Mouse (Mus musculus) stomach, embryonic 16.5 days (tissue): ENCODE results near the gene Cntn3. TPM values are rescaled to one million over a fixed set of nuclear protein-coding genes. Genes with fewer than 3 reads are reported as not detected.
A peak's percentile ranks its signal among the peaks of the same experiment; 100 is the strongest.

Experiments used
- ATAC-seq: fragments of 200-750 bp; cut with Nextera tagmentation; 2 replicates; pipeline ENCODE4 v1.8.0; 2017; ENCODE audit warnings: moderate number of reproducible peaks, moderate TSS enrichment; ENCODE audit not compliant: insufficient read depth, low FRiP score
- H3K27ac ChIP-seq: fragments of 300-500 bp; sonication (generic); 2 replicates; pipeline ENCODE4 v1.5.1; 2014; ENCODE audit warnings: low read length
- H3K27me3 ChIP-seq: fragments of 300-500 bp; sonication (generic); 2 replicates; pipeline ENCODE4 v1.6.1; 2014; ENCODE audit warnings: low read length, control low read depth, mixed read lengths; ENCODE audit not compliant: control insufficient read depth, insufficient read depth
- H3K36me3 ChIP-seq: fragments of 300-500 bp; sonication (generic); 2 replicates; pipeline ENCODE4 v1.6.1; 2014; ENCODE audit warnings: low read length; ENCODE audit not compliant: control insufficient read depth, insufficient read depth
- H3K4me1 ChIP-seq: fragments of 300-500 bp; sonication (generic); 2 replicates; pipeline ENCODE4 v1.6.1; 2014; ENCODE audit warnings: low read length, control low read depth, mixed read lengths; ENCODE audit not compliant: control insufficient read depth, insufficient read depth
- H3K4me2 ChIP-seq: fragments of 300-500 bp; sonication (generic); 2 replicates; pipeline ENCODE4 v1.6.1; 2014; ENCODE audit warnings: low read depth, low read length, mixed read lengths
- H3K4me3 ChIP-seq: fragments of 300-500 bp; sonication (generic); replicated peaks from 2 replicates; pipeline ENCODE4 v1.5.1; 2014; ENCODE audit warnings: mild to moderate bottlenecking, low read length
- H3K9ac ChIP-seq: fragments of 300-500 bp; sonication (generic); 2 replicates; pipeline ENCODE4 v1.6.1; 2014; ENCODE audit warnings: low read length
- H3K9me3 ChIP-seq: fragments of 300-500 bp; sonication (generic); replicated peaks from 2 replicates; pipeline ENCODE4 v1.6.1; 2016; ENCODE audit warnings: low read length, control low read depth; ENCODE audit not compliant: control insufficient read depth
- WGBS: fragments of 180-500 bp; shearing (Covaris S2); extraction: QIAGEN DNeasy Blood & Tissue Kit; methylation state at CpG from one replicate; pipeline ENCODE4 v1.1.7; 2014; 5-methylcytosine and 5-hydroxymethylcytosine counted together
- polyA plus RNA-seq: library from polyadenylated mRNA; unstranded; fragments of >200 nt; fragmentation: Nextera tagmentation; extraction: Ambion mirVana; gene quantifications from 2 replicates; pipeline ENCODE4 v1.2.1, GENCODE M21; 2015

Cntn3 gene
- polyA plus RNA-seq, 1 experiment from 2014 or later = 2.4 TPM

DNA sequence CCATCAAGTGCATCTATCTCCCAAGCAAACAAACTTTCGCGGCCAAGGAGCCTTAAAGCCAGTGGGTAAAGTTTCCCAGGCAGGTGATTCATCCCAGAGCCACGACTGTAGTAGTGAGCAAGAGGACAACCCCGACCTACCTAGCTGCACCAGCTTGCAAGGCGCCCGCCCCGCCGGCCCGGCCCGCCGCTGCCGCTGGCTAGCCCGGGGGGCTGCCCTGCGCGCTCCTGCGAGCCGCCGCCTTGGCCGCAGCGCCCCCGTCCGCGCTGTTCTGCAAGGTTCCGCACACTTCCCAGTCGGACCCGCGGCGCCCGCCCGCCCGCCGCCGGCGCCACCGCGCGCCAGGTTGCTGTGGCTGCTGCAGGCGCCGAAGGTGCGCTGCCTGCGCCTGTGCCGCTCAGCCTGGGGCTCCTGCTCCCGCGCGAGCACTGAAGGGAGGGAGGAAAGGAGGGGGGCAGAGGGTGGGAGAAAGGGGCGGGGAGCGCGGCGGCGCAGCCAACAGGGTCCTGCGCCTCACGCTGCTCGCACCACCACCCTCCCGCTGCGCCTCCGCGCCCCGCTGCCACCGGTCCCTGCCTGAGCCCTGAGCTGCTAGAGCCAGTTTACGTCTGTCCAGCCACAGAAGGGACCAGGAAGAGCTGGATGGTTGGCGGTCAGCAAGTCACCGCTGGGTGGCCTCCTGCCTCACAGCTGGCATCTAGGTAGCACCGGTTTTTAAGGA, 8.7 kb downstream of the Cntn3 start:
- no peaks in the 10 kb centered on the region for H3K27me3 ChIP-seq
- H3K4me3 ChIP-seq = peak overlapping the region; percentile 60
- H3K36me3 ChIP-seq = no peaks in the 10 kb centered on the region
- H3K9me3 ChIP-seq = no peaks in the 10 kb centered on the region
- no peak overlapping the region for H3K27ac ChIP-seq
- peak overlapping the region; percentile 85 for H3K4me2 ChIP-seq
- no peaks in the 10 kb centered on the region for H3K4me1 ChIP-seq
- under 1% methylated on average over 58 of the region's 63 CpGs for WGBS
- peak overlapping the region; percentile 67 for H3K9ac ChIP-seq
- ATAC-seq = peak; percentile 98

DNA sequence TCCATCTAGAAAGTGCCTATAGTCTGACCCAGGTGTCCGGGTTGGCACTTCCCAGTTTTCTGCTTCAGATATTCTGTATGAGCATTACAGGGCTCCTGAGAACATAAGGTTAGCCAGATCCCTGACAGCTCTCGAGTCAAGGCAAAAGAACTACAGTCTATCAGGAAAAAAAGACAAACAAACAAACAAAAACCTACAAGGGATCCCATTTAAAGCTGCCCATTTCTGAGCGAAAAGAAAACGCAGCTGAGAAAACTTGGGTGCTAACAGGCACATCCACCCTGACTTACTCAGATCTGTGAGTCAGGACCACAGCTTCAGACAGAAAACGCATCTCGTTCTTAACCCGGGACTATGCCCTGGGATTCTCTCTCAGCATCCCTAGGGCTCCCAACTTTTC, 9.5 kb downstream of the Cntn3 start:
- Histone ChIP-seq H3K9me3 (no peaks in the 10 kb centered on the region), H3K4me3 (peak overlapping the region; percentile 60), H3K27ac (no peak overlapping the region), H3K9ac (no peak overlapping the region; the same call in none of the 2 replicates), H3K36me3 (no peaks in the 10 kb centered on the region), H3K4me2 (peak overlapping the region; percentile 85), H3K4me1 (no peaks in the 10 kb centered on the region), H3K27me3 (no peaks in the 10 kb centered on the region)
- no peak for ATAC-seq
- WGBS = 4% methylated on average over 7 of the region's 7 CpGs

DNA sequence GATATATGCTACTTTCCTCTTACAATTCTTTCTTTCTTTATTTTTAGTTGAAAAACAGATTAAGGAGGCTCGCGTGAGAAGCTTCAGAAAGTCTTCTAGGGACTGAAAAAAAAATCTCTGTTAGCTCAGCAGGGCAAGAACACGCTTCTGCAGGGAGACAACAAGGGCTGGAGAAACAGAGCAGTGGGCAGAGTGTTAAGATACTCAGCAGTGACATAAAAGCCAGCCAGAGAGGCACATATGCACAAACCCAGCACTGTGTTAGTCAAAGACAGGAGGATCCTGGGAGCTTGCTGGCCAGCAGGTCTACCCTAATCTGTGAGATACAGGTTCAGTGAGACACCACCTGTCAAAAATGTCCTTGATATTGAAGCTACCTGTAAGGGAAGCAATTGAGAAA, 15.4 kb downstream of the Cntn3 start:
- no peaks in the 10 kb centered on the region for H3K27me3 ChIP-seq
- no peak overlapping the region for H3K9ac ChIP-seq
- H3K36me3 ChIP-seq = no peaks in the 10 kb centered on the region
- H3K4me1 ChIP-seq = no peaks in the 10 kb centered on the region
- no peaks in the 10 kb centered on the region for H3K9me3 ChIP-seq
- no peak overlapping the region for H3K4me3 ChIP-seq
- ATAC-seq = no peak
- WGBS = 73% methylated on average over 3 of the region's 3 CpGs
- H3K4me2 ChIP-seq = no peak overlapping the region
- no peak overlapping the region for H3K27ac ChIP-seq

DNA sequence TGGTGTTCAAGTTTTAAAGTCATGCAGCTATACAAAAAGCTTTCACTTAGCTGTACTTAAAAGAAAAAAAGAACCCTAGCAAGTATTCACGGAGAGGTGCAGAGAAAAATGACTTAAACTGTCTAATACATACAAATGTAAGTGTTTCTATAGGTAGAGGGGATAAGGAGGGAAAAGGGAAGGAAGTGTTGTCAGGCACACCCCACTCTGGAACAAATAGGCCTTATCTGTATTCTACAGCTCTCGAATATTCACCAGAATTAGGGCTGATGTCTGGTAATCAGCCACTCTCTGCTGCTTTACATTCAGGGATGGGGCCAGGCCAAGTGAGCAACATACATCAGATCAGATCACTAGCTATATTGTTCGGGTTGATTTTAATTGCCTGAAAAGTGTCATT, 16.4 kb downstream of the Cntn3 start:
- Histone ChIP-seq H3K9me3 (no peaks in the 10 kb centered on the region), H3K9ac (no peak overlapping the region), H3K27ac (no peak overlapping the region), H3K4me3 (no peak overlapping the region), H3K27me3 (no peaks in the 10 kb centered on the region), H3K36me3 (no peaks in the 10 kb centered on the region), H3K4me1 (no peaks in the 10 kb centered on the region), H3K4me2 (no peak overlapping the region)
- ATAC-seq = no peak
- 48% methylated on average over 3 of the region's 3 CpGs for WGBS

DNA sequence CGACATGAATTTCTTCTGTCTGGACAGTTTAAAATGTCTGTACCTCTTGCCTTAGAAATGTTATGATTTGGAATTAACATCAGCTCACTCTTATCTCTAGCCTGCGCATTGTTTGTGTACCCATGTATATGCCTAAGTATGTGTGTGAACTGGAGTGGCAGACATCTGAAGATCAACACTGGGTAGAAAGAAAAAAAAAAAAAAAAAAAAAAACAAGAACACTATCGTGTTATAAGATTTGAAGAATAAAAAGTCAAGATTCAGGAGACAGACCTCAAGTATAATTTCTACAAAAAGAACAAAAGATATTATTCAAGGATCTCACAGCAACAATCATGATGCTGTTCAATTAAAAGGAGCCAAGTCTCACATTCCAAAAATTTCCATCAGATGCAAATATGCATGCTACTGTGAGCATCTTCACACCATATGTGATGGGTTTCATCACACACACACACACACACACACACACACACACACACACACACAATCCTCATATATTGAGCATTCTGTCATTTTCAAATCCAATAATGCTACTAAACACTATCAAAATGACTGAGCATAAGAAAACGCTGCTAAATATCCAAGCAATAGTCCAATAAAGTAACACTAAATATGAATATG, 17.0 kb downstream of the Cntn3 start:
- WGBS = 73% methylated on average over 4 of the region's 4 CpGs
- H3K36me3 ChIP-seq = no peaks in the 10 kb centered on the region

DNA sequence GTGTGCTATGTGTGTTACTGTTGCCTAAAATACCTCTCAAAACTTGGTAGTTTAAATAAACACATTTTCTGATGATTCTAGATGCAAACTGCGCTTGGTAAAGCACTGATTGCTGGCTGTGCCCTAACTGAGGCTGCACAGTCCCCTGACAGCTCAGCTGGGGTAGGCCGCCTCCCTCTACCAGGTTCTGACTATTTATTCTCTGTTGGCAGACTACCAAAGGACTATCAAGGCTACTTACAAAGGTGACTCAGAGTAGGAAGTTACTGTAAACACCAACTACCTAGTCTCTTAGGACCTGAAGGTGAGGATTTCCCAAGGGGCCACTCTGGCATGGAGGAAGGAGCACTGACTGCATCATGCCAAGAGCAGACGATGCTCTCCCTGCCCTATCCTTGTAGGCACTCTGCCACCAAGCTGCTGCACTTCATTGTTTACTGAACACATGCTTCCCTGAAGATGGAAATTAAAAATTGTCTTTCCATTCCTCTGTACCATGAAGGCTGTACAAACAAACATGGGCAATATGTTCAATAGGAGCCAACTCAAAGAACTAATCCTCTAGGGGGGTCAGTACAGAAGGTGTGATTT, 17.7 kb downstream of the Cntn3 start:
- Histone ChIP-seq H3K27ac (no peak overlapping the region), H3K36me3 (no peaks in the 10 kb centered on the region), H3K9ac (no peak overlapping the region), H3K4me1 (no peaks in the 10 kb centered on the region), H3K9me3 (no peaks in the 10 kb centered on the region), H3K4me3 (no peak overlapping the region), H3K4me2 (no peak overlapping the region), H3K27me3 (no peaks in the 10 kb centered on the region)
- 59% methylated on average over 3 of the region's 3 CpGs for WGBS
- no peak; the same call in 1 of the 2 replicates for ATAC-seq

More for the DNA sequence above, 17.0 kb downstream of the Cntn3 start:
- ATAC-seq = no peak
- Histone ChIP-seq H3K4me2 (no peak overlapping the region), H3K27ac (no peak overlapping the region), H3K4me1 (no peaks in the 10 kb centered on the region), H3K27me3 (no peaks in the 10 kb centered on the region), H3K4me3 (no peak overlapping the region), H3K9ac (no peak overlapping the region), H3K9me3 (no peaks in the 10 kb centered on the region)

DNA sequence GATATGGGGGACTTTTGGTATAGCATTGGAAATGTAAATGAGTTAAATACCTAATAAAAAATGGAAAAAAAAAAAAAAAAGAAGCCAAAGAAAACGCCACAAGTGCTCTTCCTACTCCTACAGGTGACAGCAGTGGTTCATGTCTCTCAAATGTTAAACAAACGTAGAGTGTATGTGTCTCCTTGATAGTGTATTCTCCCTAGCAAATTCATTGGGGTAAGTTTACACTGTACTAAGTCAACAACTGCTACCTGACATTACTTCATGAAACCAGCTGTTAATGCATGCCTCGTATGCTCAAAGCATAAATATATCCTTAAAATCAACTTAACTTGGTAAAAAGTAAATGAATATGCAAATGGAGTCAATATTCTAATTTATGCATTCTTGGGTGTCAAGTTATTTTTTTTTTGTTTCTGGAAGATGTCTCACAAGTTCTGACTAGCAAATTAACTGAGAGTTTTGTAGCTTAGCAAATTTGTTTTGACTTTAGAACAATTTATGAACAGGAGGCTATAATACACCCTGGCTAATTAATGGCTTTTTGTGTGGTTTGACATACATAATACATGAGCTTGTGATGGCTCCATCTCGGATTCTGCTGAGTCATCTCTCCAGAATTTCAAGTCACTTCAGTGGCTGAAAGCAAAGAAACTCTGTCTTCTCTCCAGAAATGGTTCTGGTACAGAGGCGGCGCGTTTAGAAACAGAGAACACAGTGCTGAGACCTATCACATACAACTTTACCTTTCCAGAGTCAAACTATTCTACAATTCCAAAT, 31.1 kb downstream of the Cntn3 start:
- H3K27ac ChIP-seq = no peak overlapping the region
- H3K9me3 ChIP-seq = no peaks in the 10 kb centered on the region
- H3K4me2 ChIP-seq = no peak overlapping the region
- 74% methylated on average over 7 of the region's 7 CpGs for WGBS
- no peaks in the 10 kb centered on the region for H3K27me3 ChIP-seq
- no peak overlapping the region for H3K9ac ChIP-seq
- H3K36me3 ChIP-seq = no peaks in the 10 kb centered on the region
- ATAC-seq = no peak
- no peak overlapping the region for H3K4me3 ChIP-seq
- H3K4me1 ChIP-seq = no peaks in the 10 kb centered on the region

DNA sequence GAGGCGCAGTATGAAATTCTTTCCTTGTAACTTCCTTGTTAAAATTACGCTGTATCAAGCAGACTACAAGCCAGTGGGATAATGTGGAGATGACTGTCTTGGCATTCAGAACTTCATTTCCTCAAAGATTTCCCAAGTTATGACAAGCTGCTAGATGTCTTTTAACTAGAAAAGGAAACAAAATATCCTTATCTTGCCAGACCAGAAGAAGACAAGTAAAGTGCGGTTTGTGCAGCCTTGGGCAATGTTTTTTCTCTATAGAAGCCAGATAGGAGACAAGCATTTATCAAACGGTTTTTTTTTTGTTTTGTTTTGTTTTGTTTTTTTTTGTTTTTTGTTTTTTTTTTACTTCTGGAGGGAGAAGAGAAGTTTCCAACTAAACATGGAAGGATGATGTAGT, 37.3 kb downstream of the Cntn3 start:
- H3K4me2 ChIP-seq = no peak overlapping the region
- no peak for ATAC-seq

DNA sequence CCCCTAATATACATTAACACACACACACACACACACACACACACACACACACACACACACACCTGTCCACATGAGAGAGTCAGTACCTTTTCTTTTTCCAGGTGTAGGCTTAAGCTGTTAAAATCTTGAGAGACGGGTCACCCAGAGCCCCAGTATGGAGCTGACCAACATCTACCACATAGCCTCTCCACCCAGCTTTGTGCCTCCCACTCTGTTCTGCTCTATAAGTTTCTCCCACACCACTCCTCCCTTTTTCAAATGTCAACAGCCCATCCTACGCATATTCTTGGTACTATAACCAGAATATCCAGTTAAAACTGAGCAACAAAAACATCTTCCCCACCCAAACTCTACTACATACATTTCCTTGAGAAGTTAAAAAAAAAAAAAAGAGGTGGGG, 49.9 kb downstream of the Cntn3 start:
- no peak overlapping the region for H3K27ac ChIP-seq
- no peak overlapping the region for H3K4me3 ChIP-seq
- WGBS = 71% methylated on average over 2 of the region's 2 CpGs
- ATAC-seq = no peak
- no peaks in the 10 kb centered on the region for H3K4me1 ChIP-seq
- H3K4me2 ChIP-seq = no peak overlapping the region
- H3K9ac ChIP-seq = no peak overlapping the region
- no peaks in the 10 kb centered on the region for H3K27me3 ChIP-seq
- no peaks in the 10 kb centered on the region for H3K36me3 ChIP-seq
- H3K9me3 ChIP-seq = no peaks in the 10 kb centered on the region

More for the DNA sequence above, 37.3 kb downstream of the Cntn3 start:
- H3K9me3 ChIP-seq = no peaks in the 10 kb centered on the region
- H3K27ac ChIP-seq = no peak overlapping the region
- WGBS = 74% methylated on average over 4 of the region's 4 CpGs
- no peaks in the 10 kb centered on the region for H3K36me3 ChIP-seq
- no peak overlapping the region for H3K4me3 ChIP-seq
- H3K4me1 ChIP-seq = no peaks in the 10 kb centered on the region
- no peak overlapping the region for H3K9ac ChIP-seq
- H3K27me3 ChIP-seq = no peaks in the 10 kb centered on the region
